Mouse (Mus musculus) forebrain, embryonic 13.5 days (tissue): Measurements from ENCODE around the gene Ipcef1. TPM values are rescaled to one million over a fixed set of nuclear protein-coding genes. Genes with fewer than 3 reads are reported as not detected.

ENCODE experiments used
- ATAC-seq: fragments of 200-750 bp; cut with Nextera tagmentation; 2 replicates; pipeline ENCODE4 v1.8.0; 2017
- H3K27ac ChIP-seq: fragments of 300-500 bp; sonication (generic); 2 replicates; pipeline ENCODE4 v1.5.1; 2015; ENCODE audit warnings: inconsistent platforms, mild to moderate bottlenecking, moderate library complexity
- H3K27me3 ChIP-seq: fragments of 300-500 bp; sonication (generic); 2 replicates; pipeline ENCODE4 v1.6.1; 2015; ENCODE audit warnings: mild to moderate bottlenecking, inconsistent platforms
- H3K36me3 ChIP-seq: fragments of 300-500 bp; sonication (generic); 2 replicates; pipeline ENCODE4 v1.6.1; 2015; ENCODE audit warnings: mild to moderate bottlenecking, inconsistent platforms; ENCODE audit not compliant: poor library complexity, severe bottlenecking
- H3K4me1 ChIP-seq: fragments of 300-500 bp; sonication (generic); 2 replicates; pipeline ENCODE4 v1.6.1; 2015; ENCODE audit warnings: inconsistent platforms
- H3K4me2 ChIP-seq: fragments of 300-500 bp; sonication (generic); 2 replicates; pipeline ENCODE4 v1.6.1; 2015; ENCODE audit warnings: inconsistent platforms, mild to moderate bottlenecking, moderate library complexity
- H3K4me3 ChIP-seq: fragments of 300-500 bp; sonication (generic); 2 replicates; pipeline ENCODE4 v1.5.1; 2015; ENCODE audit warnings: mild to moderate bottlenecking, inconsistent platforms
- H3K9ac ChIP-seq: fragments of 300-500 bp; sonication (generic); 2 replicates; pipeline ENCODE4 v1.6.1; 2015; ENCODE audit warnings: mild to moderate bottlenecking, inconsistent platforms
- H3K9me3 ChIP-seq: fragments of 300-500 bp; sonication (generic); replicated peaks from 2 replicates; pipeline ENCODE4 v1.6.1; 2016; ENCODE audit warnings: inconsistent platforms
- WGBS: fragments of 180-500 bp; shearing (Covaris S2); methylation state at CpG from one replicate; pipeline ENCODE4 v1.1.7; 2015; 5-methylcytosine and 5-hydroxymethylcytosine counted together
- polyA plus RNA-seq: library from polyadenylated mRNA; unstranded; fragments of >200 nt; fragmentation: Nextera tagmentation; extraction: Ambion mirVana; gene quantifications from 2 replicates; pipeline ENCODE4 v1.2.1, GENCODE M21; 2015

The Ipcef1 gene
- polyA plus RNA-seq, 1 experiment from 2014 or later = 0.61 TPM

- WGBS = 91% methylated on average over 7 of the region's 7 CpGs
- Histone ChIP-seq H3K4me1 (no peaks in the 10 kb centered on the region), H3K9ac (no peak overlapping the region), H3K27me3 (no peaks in the 10 kb centered on the region), H3K4me3 (no peak overlapping the region), H3K4me2 (no peak overlapping the region), H3K36me3 (no peaks in the 10 kb centered on the region), H3K27ac (no peak overlapping the region), H3K9me3 (no peaks in the 10 kb centered on the region)
- ATAC-seq = no peak
These were observed 10.7 kb upstream of the Ipcef1 start for GRCm38 (mm10) chr10:7062993-7063392.

GRCm38 (mm10) chr10:7060326-7060725 lies 8.0 kb upstream of the Ipcef1 start:
- Histone ChIP-seq H3K27ac (no peak overlapping the region), H3K36me3 (no peaks in the 10 kb centered on the region), H3K4me3 (no peak overlapping the region), H3K27me3 (no peaks in the 10 kb centered on the region), H3K9ac (no peak overlapping the region), H3K9me3 (no peaks in the 10 kb centered on the region), H3K4me1 (no peaks in the 10 kb centered on the region), H3K4me2 (no peak overlapping the region)
- 62% methylated on average over 5 of the region's 5 CpGs for WGBS
- ATAC-seq = no peak

- H3K4me2 ChIP-seq = no peak overlapping the region
- no peak overlapping the region for H3K4me3 ChIP-seq
- no peaks in the 10 kb centered on the region for H3K9me3 ChIP-seq
- peaks cover 4% of the 10 kb centered on the region; the same call in 1 of the 2 replicates for H3K4me1 ChIP-seq
- no peaks in the 10 kb centered on the region for H3K27me3 ChIP-seq
- no peak overlapping the region for H3K27ac ChIP-seq
- no peak overlapping the region for H3K9ac ChIP-seq
- H3K36me3 ChIP-seq = no peaks in the 10 kb centered on the region
- no peak for ATAC-seq
- WGBS = 88% methylated on average over 1 of the region's 1 CpGs
These were observed 5.3 kb upstream of the Ipcef1 start for GRCm38 (mm10) chr10:7057546-7057945.

- H3K4me2 ChIP-seq = no peak overlapping the region
- no peak overlapping the region for H3K27ac ChIP-seq
- H3K9me3 ChIP-seq = no peaks in the 10 kb centered on the region
- no peak for ATAC-seq
- no peak overlapping the region for H3K9ac ChIP-seq
- no peaks in the 10 kb centered on the region for H3K27me3 ChIP-seq
- 80% methylated on average over 6 of the region's 6 CpGs for WGBS
- no peaks in the 10 kb centered on the region for H3K36me3 ChIP-seq
- no peak overlapping the region for H3K4me3 ChIP-seq
- peaks cover 9% of the 10 kb centered on the region; the same call in 1 of the 2 replicates for H3K4me1 ChIP-seq
These were observed 2.4 kb upstream of the Ipcef1 start for GRCm38 (mm10) chr10:7054560-7055205.

GRCm38 (mm10) chr10:7049901-7050300 lies 2.4 kb downstream of the Ipcef1 start:
- 62% methylated on average over 3 of the region's 3 CpGs for WGBS
- no peak overlapping the region for H3K27ac ChIP-seq
- no peaks in the 10 kb centered on the region for H3K27me3 ChIP-seq
- no peak overlapping the region for H3K4me2 ChIP-seq
- no peak overlapping the region for H3K9ac ChIP-seq
- no peaks in the 10 kb centered on the region for H3K36me3 ChIP-seq
- no peaks in the 10 kb centered on the region for H3K9me3 ChIP-seq
- no peak for ATAC-seq
- H3K4me1 ChIP-seq = peaks cover 9% of the 10 kb centered on the region; the same call in 1 of the 2 replicates
- H3K4me3 ChIP-seq = no peak overlapping the region

- Histone ChIP-seq H3K9me3 (no peaks in the 10 kb centered on the region), H3K36me3 (no peaks in the 10 kb centered on the region), H3K27ac (no peak overlapping the region), H3K27me3 (no peaks in the 10 kb centered on the region), H3K4me3 (no peak overlapping the region), H3K4me1 (peaks cover 8% of the 10 kb centered on the region; the same call in 1 of the 2 replicates), H3K4me2 (no peak overlapping the region), H3K9ac (no peak overlapping the region)
- no peak for ATAC-seq
- WGBS = 89% methylated on average over 2 of the region's 2 CpGs
These were observed 4.4 kb downstream of the Ipcef1 start for GRCm38 (mm10) chr10:7047919-7048291.

GRCm38 (mm10) chr10:7047288-7047918 lies 4.9 kb downstream of the Ipcef1 start:
- WGBS = 57% methylated on average over 10 of the region's 10 CpGs
- no peak overlapping the region for H3K27ac ChIP-seq
- H3K4me1 ChIP-seq = peaks cover 3% of the 10 kb centered on the region; the same call in 1 of the 2 replicates
- no peak overlapping the region for H3K9ac ChIP-seq
- H3K27me3 ChIP-seq = no peaks in the 10 kb centered on the region
- no peaks in the 10 kb centered on the region for H3K36me3 ChIP-seq
- H3K4me3 ChIP-seq = no peak overlapping the region
- no peak for ATAC-seq
- H3K9me3 ChIP-seq = no peaks in the 10 kb centered on the region
- H3K4me2 ChIP-seq = no peak overlapping the region

- Histone ChIP-seq H3K4me2 (no peak overlapping the region), H3K27ac (no peak overlapping the region), H3K4me3 (no peak overlapping the region), H3K9ac (no peak overlapping the region), H3K36me3 (no peaks in the 10 kb centered on the region), H3K9me3 (no peaks in the 10 kb centered on the region), H3K4me1 (no peaks in the 10 kb centered on the region), H3K27me3 (no peaks in the 10 kb centered on the region)
- WGBS = 72% methylated on average over 5 of the region's 5 CpGs
- no peak for ATAC-seq
These were observed 8.4 kb downstream of the Ipcef1 start for GRCm38 (mm10) chr10:7043896-7044295.

- no peaks in the 10 kb centered on the region for H3K9me3 ChIP-seq
- ATAC-seq = no peak
These were observed 11.2 kb downstream of the Ipcef1 start for GRCm38 (mm10) chr10:7041032-7041431.

GRCm38 (mm10) chr10:7037194-7037593 lies 15.1 kb downstream of the Ipcef1 start:
- Histone ChIP-seq H3K9ac (no peak overlapping the region), H3K27ac (no peak overlapping the region), H3K36me3 (no peaks in the 10 kb centered on the region), H3K4me2 (no peak overlapping the region), H3K9me3 (no peaks in the 10 kb centered on the region), H3K4me3 (no peak overlapping the region), H3K27me3 (no peaks in the 10 kb centered on the region), H3K4me1 (no peaks in the 10 kb centered on the region)
- no peak for ATAC-seq
- WGBS = 91% methylated on average over 5 of the region's 5 CpGs

More at GRCm38 (mm10) chr10:7041032-7041431, 11.2 kb downstream of the Ipcef1 start:
- H3K27me3 ChIP-seq = no peaks in the 10 kb centered on the region
- no peak overlapping the region for H3K4me2 ChIP-seq
- H3K27ac ChIP-seq = no peak overlapping the region
- no peak overlapping the region for H3K4me3 ChIP-seq
- no peak overlapping the region for H3K9ac ChIP-seq
- no peaks in the 10 kb centered on the region for H3K4me1 ChIP-seq
- H3K36me3 ChIP-seq = no peaks in the 10 kb centered on the region

GRCm38 (mm10) chr10:7035547-7035946 lies 16.7 kb downstream of the Ipcef1 start:
- Histone ChIP-seq H3K9me3 (no peaks in the 10 kb centered on the region), H3K9ac (no peak overlapping the region), H3K4me1 (no peaks in the 10 kb centered on the region), H3K27me3 (no peaks in the 10 kb centered on the region), H3K36me3 (no peaks in the 10 kb centered on the region), H3K4me2 (no peak overlapping the region), H3K27ac (no peak overlapping the region), H3K4me3 (no peak overlapping the region)
- 0 out of 2 replicates have a peak, but pooled peaks have one; percentile 58 for ATAC-seq
- 73% methylated on average over 12 of the region's 12 CpGs for WGBS

GRCm38 (mm10) chr10:7033459-7033858 lies 18.8 kb downstream of the Ipcef1 start:
- no peak overlapping the region for H3K4me2 ChIP-seq
- H3K4me3 ChIP-seq = no peak overlapping the region
- no peak overlapping the region for H3K27ac ChIP-seq
- ATAC-seq = no peak
- no peaks in the 10 kb centered on the region for H3K4me1 ChIP-seq
- H3K9me3 ChIP-seq = no peaks in the 10 kb centered on the region
- no peak overlapping the region for H3K9ac ChIP-seq
- 91% methylated on average over 2 of the region's 2 CpGs for WGBS
- no peaks in the 10 kb centered on the region for H3K36me3 ChIP-seq
- H3K27me3 ChIP-seq = no peaks in the 10 kb centered on the region

- Histone ChIP-seq H3K9ac (no peak overlapping the region), H3K4me3 (no peak overlapping the region), H3K36me3 (no peaks in the 10 kb centered on the region), H3K4me1 (no peaks in the 10 kb centered on the region), H3K9me3 (no peaks in the 10 kb centered on the region), H3K27ac (no peak overlapping the region), H3K27me3 (no peaks in the 10 kb centered on the region), H3K4me2 (no peak overlapping the region)
- ATAC-seq = no peak
- 85% methylated on average over 1 of the region's 1 CpGs for WGBS
These were observed 27.2 kb downstream of the Ipcef1 start for GRCm38 (mm10) chr10:7025028-7025427.
